Mouse (Mus musculus): Measurements from ENCODE around the gene March9. TPM values are rescaled to one million over a fixed set of nuclear protein-coding genes. Genes with fewer than 3 reads are reported as not detected.

Gene March9
- 1.2 and 1.4 TPM in 2 replicates for polyA plus RNA-seq (2015; fragmentation: Nextera tagmentation; extraction: Ambion mirVana)

DNA sequence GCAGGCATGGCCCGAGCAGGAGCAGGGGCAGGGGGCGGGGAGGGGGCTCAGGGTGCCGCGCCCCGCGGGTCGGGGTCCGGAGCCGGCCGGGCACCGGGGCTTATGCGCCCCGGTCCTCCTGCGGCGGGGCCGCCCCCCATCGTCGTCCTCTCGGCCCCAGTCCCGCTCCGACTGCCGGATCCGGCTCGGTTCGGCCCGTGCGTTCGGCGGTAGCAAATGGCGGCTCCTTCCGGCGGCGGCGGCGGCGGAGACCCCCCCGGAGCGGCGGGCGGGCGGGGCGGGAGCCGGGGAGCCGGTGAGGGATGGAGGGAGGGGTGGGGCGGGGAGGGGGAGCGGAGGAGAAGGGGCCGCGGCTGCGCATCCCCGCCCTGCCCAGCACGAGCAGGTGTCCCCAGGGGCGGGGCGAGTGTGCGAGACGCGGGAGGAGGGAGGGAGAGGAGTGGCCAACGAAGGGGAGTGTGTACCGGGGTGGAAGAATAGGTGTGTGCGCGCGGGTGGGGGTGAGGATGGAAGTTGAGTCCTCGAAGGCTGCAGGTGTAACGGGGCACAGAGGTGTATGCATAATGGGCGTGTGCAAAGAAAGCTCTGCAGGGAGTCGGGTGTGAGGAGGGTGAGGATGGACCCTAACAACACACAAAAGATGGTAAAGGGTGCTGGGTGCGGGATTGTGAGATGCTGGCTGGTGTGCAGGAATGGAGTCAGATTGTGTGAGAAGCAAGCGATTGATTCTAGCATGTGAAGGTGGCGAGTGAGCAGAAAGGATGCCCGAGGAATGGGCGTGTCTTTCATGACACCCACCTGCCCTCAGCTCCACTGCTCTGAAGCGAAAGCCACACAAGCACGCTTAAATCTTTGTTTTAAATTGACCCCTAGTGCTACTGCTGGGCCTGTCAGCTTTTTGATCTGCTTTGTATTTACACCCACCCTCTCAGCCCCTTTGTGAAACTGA lies at the start of gene March9:
TSS of gene March9 (minus strand) at position 217 of the 949 bp plus-strand sequence.
- Histone ChIP-seq H3K27ac (ENCODE audit: low read length) (peak within 1 kb of the TSS; percentile 60; the same call in 1 of the 2 replicates), H3K9ac (replicated peaks; ENCODE audit: low read length) (peak within 1 kb of the TSS; percentile 87), H3K36me3 (ENCODE audit: insufficient read depth, low read length) (peaks cover 26% of the 10 kb centered on the region), H3K4me1 (ENCODE audit: insufficient read depth, low read length) (peaks cover 29% of the 10 kb centered on the region), H3K9me3 (ENCODE audit: low read length) (no peaks in the 10 kb centered on the region), H3K4me3 (ENCODE audit: low read length) (peak within 1 kb of the TSS; percentile 81), H3K4me2 (replicated peaks; ENCODE audit: low read depth, low read length) (peak within 1 kb of the TSS; percentile 96), H3K27me3 (ENCODE audit: insufficient read depth, low read length) (peaks cover 11% of the 10 kb centered on the region; the same call in 1 of the 2 replicates)
- ATAC-seq (ENCODE audit: low FRiP score, low TSS enrichment), result peak; percentile 37; the same call in 1 of the 2 replicates
- WGBS, result 1% methylated on average over 31 of the region's 72 CpGs

- Histone ChIP-seq H3K4me3 (ENCODE audit: low read length) (no peak overlapping the region), H3K27me3 (ENCODE audit: insufficient read depth, low read length) (no peaks in the 10 kb centered on the region), H3K4me2 (replicated peaks; ENCODE audit: low read depth, low read length) (no peak overlapping the region), H3K36me3 (ENCODE audit: insufficient read depth, low read length) (peaks cover 5% of the 10 kb centered on the region; the same call in 1 of the 2 replicates), H3K4me1 (ENCODE audit: insufficient read depth, low read length) (no peaks in the 10 kb centered on the region), H3K27ac (ENCODE audit: low read length) (no peak overlapping the region), H3K9ac (replicated peaks; ENCODE audit: low read length) (no peak overlapping the region), H3K9me3 (ENCODE audit: low read length) (no peaks in the 10 kb centered on the region)
- no peak for ATAC-seq (ENCODE audit: low FRiP score, low TSS enrichment)
- WGBS, result 72% methylated on average over 3 of the region's 3 CpGs
Measured at GRCm38 (mm10) chr10:127108262-127108583, 48.2 kb upstream of the March9 start.

- no peaks in the 10 kb centered on the region for H3K27me3 ChIP-seq (ENCODE audit: insufficient read depth, low read length)
- H3K4me2 ChIP-seq (replicated peaks; ENCODE audit: low read depth, low read length), result no peak overlapping the region
- H3K36me3 ChIP-seq (ENCODE audit: insufficient read depth, low read length), result peaks cover 5% of the 10 kb centered on the region; the same call in 1 of the 2 replicates
- no peak overlapping the region for H3K27ac ChIP-seq (ENCODE audit: low read length)
- no peak overlapping the region for H3K9ac ChIP-seq (replicated peaks; ENCODE audit: low read length)
- H3K4me1 ChIP-seq (ENCODE audit: insufficient read depth, low read length), result no peaks in the 10 kb centered on the region
- WGBS, result 85% methylated on average over 16 of the region's 16 CpGs
- no peak for ATAC-seq (ENCODE audit: low FRiP score, low TSS enrichment)
- no peaks in the 10 kb centered on the region for H3K9me3 ChIP-seq (ENCODE audit: low read length)
- H3K4me3 ChIP-seq (ENCODE audit: low read length), result no peak overlapping the region
Measured at GRCm38 (mm10) chr10:127107563-127108261, 47.7 kb upstream of the March9 start.

DNA sequence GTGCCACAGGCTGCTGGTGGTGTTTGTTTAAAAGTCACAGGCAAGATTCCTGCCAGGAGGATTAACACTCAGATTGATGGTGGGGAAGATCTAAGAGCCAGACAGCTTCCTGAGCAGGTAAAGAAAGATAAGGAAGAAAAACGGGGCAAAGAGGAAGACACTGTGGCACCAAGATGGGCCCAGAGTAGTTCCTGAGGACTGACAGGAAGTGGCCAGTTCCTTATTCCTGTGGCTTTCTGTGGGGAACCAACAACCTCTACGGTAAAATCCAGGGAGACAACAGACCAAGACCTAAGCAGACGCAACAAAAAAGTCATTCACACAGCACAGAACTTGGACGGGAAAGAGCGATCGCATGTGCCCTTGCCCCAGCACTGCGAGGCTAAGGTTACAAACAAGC lies 43.6 kb upstream of the March9 start:
- Histone ChIP-seq H3K27me3 (ENCODE audit: insufficient read depth, low read length) (no peaks in the 10 kb centered on the region), H3K27ac (ENCODE audit: low read length) (no peak overlapping the region), H3K4me2 (replicated peaks; ENCODE audit: low read depth, low read length) (no peak overlapping the region), H3K4me1 (ENCODE audit: insufficient read depth, low read length) (no peaks in the 10 kb centered on the region), H3K4me3 (ENCODE audit: low read length) (no peak overlapping the region), H3K36me3 (ENCODE audit: insufficient read depth, low read length) (peaks cover 15% of the 10 kb centered on the region), H3K9ac (replicated peaks; ENCODE audit: low read length) (no peak overlapping the region), H3K9me3 (ENCODE audit: low read length) (no peaks in the 10 kb centered on the region)
- 79% methylated on average over 7 of the region's 7 CpGs for WGBS
- no peak for ATAC-seq (ENCODE audit: low FRiP score, low TSS enrichment)

DNA sequence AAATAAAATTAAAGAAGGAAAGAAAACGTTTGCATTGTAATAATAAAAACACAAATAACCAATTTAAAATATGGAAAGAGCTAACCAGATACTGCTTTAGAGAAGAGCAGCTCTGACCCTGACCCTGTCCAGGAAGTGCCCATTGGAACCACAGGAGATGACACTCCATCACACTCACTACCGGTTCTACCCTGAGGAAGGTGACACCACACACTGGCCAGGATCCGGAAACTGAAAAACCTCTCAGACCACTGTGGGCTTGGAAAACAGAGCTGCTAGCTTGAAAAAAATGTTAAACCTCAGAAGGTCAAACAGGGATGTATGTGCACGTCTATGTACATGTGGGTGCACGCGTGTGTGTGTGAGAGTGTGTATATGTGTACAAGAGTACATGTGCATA lies 41.2 kb upstream of the March9 start:
- H3K4me1 ChIP-seq (ENCODE audit: insufficient read depth, low read length), result no peaks in the 10 kb centered on the region
- H3K36me3 ChIP-seq (ENCODE audit: insufficient read depth, low read length), result peaks cover 16% of the 10 kb centered on the region
- 81% methylated on average over 6 of the region's 6 CpGs for whole genome bisulfite sequencing
- H3K4me3 ChIP-seq (ENCODE audit: low read length), result no peak overlapping the region
- no peak overlapping the region for H3K9ac ChIP-seq (replicated peaks; ENCODE audit: low read length)
- no peaks in the 10 kb centered on the region for H3K9me3 ChIP-seq (ENCODE audit: low read length)
- no peak overlapping the region for H3K4me2 ChIP-seq (replicated peaks; ENCODE audit: low read depth, low read length)
- no peak overlapping the region for H3K27ac ChIP-seq (ENCODE audit: low read length)
- H3K27me3 ChIP-seq (ENCODE audit: insufficient read depth, low read length), result no peaks in the 10 kb centered on the region
- no peak for ATAC-seq (ENCODE audit: low FRiP score, low TSS enrichment)

DNA sequence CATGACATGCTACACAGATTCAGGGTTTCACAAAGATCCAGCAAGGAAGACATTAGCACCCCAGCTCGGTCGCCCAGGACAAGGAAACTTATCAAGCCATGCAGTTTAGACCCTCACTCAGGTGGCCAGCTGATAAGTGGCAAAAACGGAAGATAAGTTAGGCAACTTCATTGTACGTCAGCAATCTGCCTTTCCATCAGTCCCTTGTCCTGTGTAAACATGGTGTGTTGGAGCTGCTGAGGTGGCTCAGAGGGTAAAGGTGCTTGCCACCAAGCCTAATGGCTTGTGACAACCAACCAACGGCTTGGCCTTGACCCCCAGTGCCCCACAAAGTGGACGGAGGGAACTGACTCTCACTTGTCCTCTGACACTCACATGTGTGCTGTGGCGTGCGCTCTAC lies 40.4 kb upstream of the March9 start:
- H3K27ac ChIP-seq (ENCODE audit: low read length), result no peak overlapping the region
- H3K27me3 ChIP-seq (ENCODE audit: insufficient read depth, low read length), result no peaks in the 10 kb centered on the region
- peaks cover 23% of the 10 kb centered on the region for H3K36me3 ChIP-seq (ENCODE audit: insufficient read depth, low read length)
- H3K4me1 ChIP-seq (ENCODE audit: insufficient read depth, low read length), result no peaks in the 10 kb centered on the region
- H3K9ac ChIP-seq (replicated peaks; ENCODE audit: low read length), result no peak overlapping the region
- no peak overlapping the region for H3K4me2 ChIP-seq (replicated peaks; ENCODE audit: low read depth, low read length)
- H3K9me3 ChIP-seq (ENCODE audit: low read length), result no peaks in the 10 kb centered on the region
- ATAC-seq (ENCODE audit: low FRiP score, low TSS enrichment), result no peak
- no peak overlapping the region for H3K4me3 ChIP-seq (ENCODE audit: low read length)
- 77% methylated on average over 8 of the region's 8 CpGs for WGBS

DNA sequence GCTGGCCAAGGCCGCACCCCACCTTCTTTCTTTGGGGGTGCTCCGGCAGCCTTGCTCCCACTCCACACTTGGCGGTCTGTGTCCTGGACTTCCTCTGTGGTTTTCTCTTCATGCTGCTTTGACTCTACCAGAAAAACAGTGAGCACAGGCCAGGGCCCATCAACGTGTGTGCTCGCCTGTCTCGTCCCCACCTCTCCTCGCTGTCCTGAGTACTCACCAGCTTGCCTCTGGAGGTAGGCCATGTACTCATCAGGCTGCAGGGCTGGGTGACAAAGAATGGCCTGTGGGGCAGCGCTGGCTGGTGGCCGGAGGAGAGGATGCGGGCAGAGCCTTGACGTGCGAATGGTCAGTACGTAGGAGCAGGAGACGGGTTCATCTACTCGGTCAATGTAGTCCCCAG lies 39.9 kb upstream of the March9 start:
- H3K4me3 ChIP-seq (ENCODE audit: low read length), result no peak overlapping the region
- H3K9me3 ChIP-seq (ENCODE audit: low read length), result no peaks in the 10 kb centered on the region
- H3K36me3 ChIP-seq (ENCODE audit: insufficient read depth, low read length), result peaks cover 25% of the 10 kb centered on the region
- no peak overlapping the region for H3K9ac ChIP-seq (replicated peaks; ENCODE audit: low read length)
- H3K4me2 ChIP-seq (replicated peaks; ENCODE audit: low read depth, low read length), result no peak overlapping the region
- WGBS, result 88% methylated on average over 15 of the region's 15 CpGs
- no peak overlapping the region for H3K27ac ChIP-seq (ENCODE audit: low read length)
- no peak for ATAC-seq (ENCODE audit: low FRiP score, low TSS enrichment)
- H3K27me3 ChIP-seq (ENCODE audit: insufficient read depth, low read length), result no peaks in the 10 kb centered on the region
- no peaks in the 10 kb centered on the region for H3K4me1 ChIP-seq (ENCODE audit: insufficient read depth, low read length)

GRCm38 (mm10) chr10:127099191-127099590 lies 39.2 kb upstream of the March9 start:
- Histone ChIP-seq H3K9ac (replicated peaks; ENCODE audit: low read length) (no peak overlapping the region), H3K4me2 (replicated peaks; ENCODE audit: low read depth, low read length) (no peak overlapping the region), H3K9me3 (ENCODE audit: low read length) (no peaks in the 10 kb centered on the region), H3K27ac (ENCODE audit: low read length) (no peak overlapping the region), H3K4me3 (ENCODE audit: low read length) (no peak overlapping the region), H3K27me3 (ENCODE audit: insufficient read depth, low read length) (no peaks in the 10 kb centered on the region), H3K4me1 (ENCODE audit: insufficient read depth, low read length) (no peaks in the 10 kb centered on the region), H3K36me3 (ENCODE audit: insufficient read depth, low read length) (peaks cover 25% of the 10 kb centered on the region)
- 90% methylated on average over 10 of the region's 10 CpGs for WGBS
- no peak for ATAC-seq (ENCODE audit: low FRiP score, low TSS enrichment)

GRCm38 (mm10) chr10:127098514-127098913 lies 38.5 kb upstream of the March9 start:
- no peak overlapping the region for H3K4me2 ChIP-seq (replicated peaks; ENCODE audit: low read depth, low read length)
- no peak for ATAC-seq (ENCODE audit: low FRiP score, low TSS enrichment)
- H3K9ac ChIP-seq (replicated peaks; ENCODE audit: low read length), result no peak overlapping the region
- WGBS, result 80% methylated on average over 20 of the region's 20 CpGs
- H3K27me3 ChIP-seq (ENCODE audit: insufficient read depth, low read length), result peaks cover 2% of the 10 kb centered on the region
- peaks cover 25% of the 10 kb centered on the region for H3K36me3 ChIP-seq (ENCODE audit: insufficient read depth, low read length)
- H3K27ac ChIP-seq (ENCODE audit: low read length), result no peak overlapping the region
- no peaks in the 10 kb centered on the region for H3K9me3 ChIP-seq (ENCODE audit: low read length)
- no peaks in the 10 kb centered on the region for H3K4me1 ChIP-seq (ENCODE audit: insufficient read depth, low read length)
- no peak overlapping the region for H3K4me3 ChIP-seq (ENCODE audit: low read length)

GRCm38 (mm10) chr10:127094382-127094802 lies 34.4 kb upstream of the March9 start:
- no peak overlapping the region for H3K4me3 ChIP-seq (ENCODE audit: low read length)
- peaks cover 43% of the 10 kb centered on the region for H3K27me3 ChIP-seq (ENCODE audit: insufficient read depth, low read length)
- H3K4me2 ChIP-seq (replicated peaks; ENCODE audit: low read depth, low read length), result no peak overlapping the region
- H3K9ac ChIP-seq (replicated peaks; ENCODE audit: low read length), result no peak overlapping the region
- 47% methylated on average over 7 of the region's 7 CpGs for WGBS
- H3K9me3 ChIP-seq (ENCODE audit: low read length), result no peaks in the 10 kb centered on the region
- H3K36me3 ChIP-seq (ENCODE audit: insufficient read depth, low read length), result peaks cover 16% of the 10 kb centered on the region
- no peak overlapping the region for H3K27ac ChIP-seq (ENCODE audit: low read length)
- H3K4me1 ChIP-seq (ENCODE audit: insufficient read depth, low read length), result peaks cover 17% of the 10 kb centered on the region
- no peak for ATAC-seq (ENCODE audit: low FRiP score, low TSS enrichment)
